In genomic region chr5:123640181-123640580, GRCm38 (mm10) we compare ENCODE assay signal across 22 mouse cellular contexts. TPM values are rescaled to one million over a fixed set of nuclear protein-coding genes. Genes with fewer than 3 reads are reported as not detected.
A peak's percentile ranks its signal among the peaks of the same experiment; 100 is the strongest.
DNase-seq lines count a peak whose midpoint lies in the region; ATAC-seq lines count a peak whose summit lies in the region.
"Had no signal": no experiment of that assay in that cellular context is flagged by ENCODE, and none has a peak within 500 bp of the region (broad histone marks: within the 10 kb centered on the region; RNA-seq: fewer than 3 reads in every experiment).

No protein-coding gene starts in this region.

- H3K27ac ChIP-seq in neural tube, embryonic 13.5 days (replicated peaks), result no peak overlapping the region
- H3K27ac ChIP-seq in neural tube, embryonic 14.5 days (ENCODE audit: low read depth, low read length), result no peak overlapping the region
- no peak overlapping the region for H3K27ac ChIP-seq in midbrain, embryonic 11.5 days (ENCODE audit: low read depth, low read length)
- H3K27ac ChIP-seq: embryonic facial prominence, embryonic 12.5 days; forebrain, embryonic 12.5 days; heart, embryonic 15.5 days; hindbrain, embryonic 13.5 days; hindbrain, postnatal 0 days had no signal

- peak; percentile 47; the same call in 1 of the 2 replicates for ATAC-seq in neural tube, embryonic 13.5 days (ENCODE audit: low read depth)
- ATAC-seq in neural tube, embryonic 14.5 days (ENCODE audit: low read depth), result 0 out of 2 replicates have a peak, but pooled peaks have one; percentile 14
- no peak for ATAC-seq in midbrain, embryonic 11.5 days (ENCODE audit: low FRiP score)
- ATAC-seq: activated CD4-positive, CD25-positive, alpha-beta regulatory T cell, adult 4 months; forebrain, embryonic 16.5 days; hindbrain, postnatal 0 days; Patski had no signal

- 0 out of 2 replicates have a peak, but pooled peaks cover 4% of the 10 kb centered on the region for H3K4me1 ChIP-seq in neural tube, embryonic 13.5 days (replicated peaks)
- no peaks in the 10 kb centered on the region for H3K4me1 ChIP-seq in neural tube, embryonic 14.5 days (ENCODE audit: control insufficient read depth, insufficient read depth, low read length)
- no peaks in the 10 kb centered on the region for H3K4me1 ChIP-seq in midbrain, embryonic 11.5 days (ENCODE audit: control insufficient read depth, insufficient read depth, low read length)
- H3K4me1 ChIP-seq: embryonic facial prominence, embryonic 12.5 days; forebrain, embryonic 12.5 days; hindbrain, embryonic 13.5 days had no signal

- no peaks in the 10 kb centered on the region for H3K9me3 ChIP-seq in neural tube, embryonic 13.5 days
- no peaks in the 10 kb centered on the region for H3K9me3 ChIP-seq in neural tube, embryonic 14.5 days (ENCODE audit: control insufficient read depth, low read length)
- H3K9me3 ChIP-seq in midbrain, embryonic 11.5 days (ENCODE audit: control insufficient read depth, low read length), result no peaks in the 10 kb centered on the region
- H3K9me3 ChIP-seq: embryonic facial prominence, embryonic 12.5 days; forebrain, embryonic 12.5 days; heart, embryonic 15.5 days; hindbrain, embryonic 13.5 days had no signal

- no peak overlapping the region for H3K4me3 ChIP-seq in neural tube, embryonic 13.5 days
- no peak overlapping the region for H3K4me3 ChIP-seq in neural tube, embryonic 14.5 days (ENCODE audit: low read depth, low read length)
- H3K4me3 ChIP-seq in midbrain, embryonic 11.5 days (ENCODE audit: low read depth, low read length), result no peak overlapping the region
- H3K4me3 ChIP-seq: embryonic facial prominence, embryonic 12.5 days; forebrain, embryonic 12.5 days; heart, embryonic 15.5 days; hindbrain, embryonic 13.5 days had no signal

- peaks cover 79% of the 10 kb centered on the region for H3K36me3 ChIP-seq in neural tube, embryonic 13.5 days
- peaks cover 34% of the 10 kb centered on the region for H3K36me3 ChIP-seq in neural tube, embryonic 14.5 days (ENCODE audit: control insufficient read depth, insufficient read depth, low read length)
- H3K36me3 ChIP-seq in midbrain, embryonic 11.5 days (ENCODE audit: control insufficient read depth, insufficient read depth, low read length), result peaks cover 8% of the 10 kb centered on the region; the same call in 1 of the 2 replicates

- H3K27me3 ChIP-seq in neural tube, embryonic 13.5 days, result no peaks in the 10 kb centered on the region
- no peaks in the 10 kb centered on the region for H3K27me3 ChIP-seq in neural tube, embryonic 14.5 days (ENCODE audit: control insufficient read depth, insufficient read depth, low read length)
- no peaks in the 10 kb centered on the region for H3K27me3 ChIP-seq in midbrain, embryonic 11.5 days (ENCODE audit: control insufficient read depth, insufficient read depth, low read length)
- H3K27me3 ChIP-seq: embryonic facial prominence, embryonic 12.5 days; forebrain, embryonic 12.5 days; heart, embryonic 15.5 days; hindbrain, embryonic 13.5 days; Patski had no signal

- peak; percentile 77 for DNase-seq in adrenal gland, adult 8-10 months
- no peak for DNase-seq in adrenal gland, postnatal 4 days (ENCODE audit: low spot score in 2 of 2)
- no peak for DNase-seq in neural tube, embryonic 10.5 days (ENCODE audit: extremely low spot score, low spot score)
- no peak for DNase-seq in spleen, postnatal 14 days (ENCODE audit: low spot score in 2 of 2)
- no peak for DNase-seq in midbrain, embryonic 11.5 days (ENCODE audit: low spot score, missing footprints)
- DNase-seq: cerebellum, adult 11 months; cerebellum, adult 8-10 months; cerebellum, postnatal 25 days; gastrocnemius, postnatal 25 days; heart, adult 18-20 months; heart, postnatal 14 days had no signal

- WGBS in neural tube, embryonic 13.5 days, result 72% methylated on average over 9 of the region's 9 CpGs
- 68% methylated on average over 9 of the region's 9 CpGs for WGBS in neural tube, embryonic 14.5 days
- WGBS in midbrain, embryonic 11.5 days, result 82% methylated on average over 9 of the region's 9 CpGs

- H3K9ac ChIP-seq in neural tube, embryonic 13.5 days, result no peak overlapping the region
- no peak overlapping the region for H3K9ac ChIP-seq in neural tube, embryonic 14.5 days (replicated peaks; ENCODE audit: low read depth, low read length)
- no peak overlapping the region for H3K9ac ChIP-seq in midbrain, embryonic 11.5 days (ENCODE audit: low read length)
- H3K9ac ChIP-seq: embryonic facial prominence, embryonic 12.5 days; forebrain, embryonic 12.5 days; heart, embryonic 15.5 days; hindbrain, embryonic 13.5 days had no signal

- H3K4me2 ChIP-seq in neural tube, embryonic 13.5 days, result no peak overlapping the region
- H3K4me2 ChIP-seq in neural tube, embryonic 14.5 days (ENCODE audit: low read depth, low read length), result no peak overlapping the region
- H3K4me2 ChIP-seq in midbrain, embryonic 11.5 days, result no peak overlapping the region
- H3K4me2 ChIP-seq: embryonic facial prominence, embryonic 12.5 days; forebrain, embryonic 12.5 days; heart, embryonic 11.5 days; heart, embryonic 15.5 days; hindbrain, embryonic 13.5 days had no signal

RNA-seq across cellular contexts. Expression of gene Clip1, which starts 44.2 kb away (rescaled TPM):
- 100 to 1,000 TPM in 2 of 4 experiments, 10 to 100 TPM in 2; 77.6 to 145 (median 103) TPM for total RNA-seq in adrenal gland, adult 8-10 months (2022)
- total RNA-seq in adrenal gland, postnatal 4 days (2021), result 10 to 100 TPM; 61.1 to 69.9 TPM
- polyA plus RNA-seq in neural tube, embryonic 13.5 days (2015; fragmentation: Nextera tagmentation; extraction: Ambion mirVana), result 67.0 and 74.3 TPM in 2 replicates
- 85.2 and 87.0 TPM in 2 replicates for polyA plus RNA-seq in neural tube, embryonic 14.5 days (2014; fragmentation: Nextera tagmentation; extraction: Ambion mirVana)
- polyA plus RNA-seq in midbrain, embryonic 11.5 days (2014; fragmentation: Nextera tagmentation; extraction: Ambion mirVana), result 42.8 and 46.8 TPM in 2 replicates
